7 mouse cellular contexts compared by ENCODE assay signal in the genomic region with DNA sequence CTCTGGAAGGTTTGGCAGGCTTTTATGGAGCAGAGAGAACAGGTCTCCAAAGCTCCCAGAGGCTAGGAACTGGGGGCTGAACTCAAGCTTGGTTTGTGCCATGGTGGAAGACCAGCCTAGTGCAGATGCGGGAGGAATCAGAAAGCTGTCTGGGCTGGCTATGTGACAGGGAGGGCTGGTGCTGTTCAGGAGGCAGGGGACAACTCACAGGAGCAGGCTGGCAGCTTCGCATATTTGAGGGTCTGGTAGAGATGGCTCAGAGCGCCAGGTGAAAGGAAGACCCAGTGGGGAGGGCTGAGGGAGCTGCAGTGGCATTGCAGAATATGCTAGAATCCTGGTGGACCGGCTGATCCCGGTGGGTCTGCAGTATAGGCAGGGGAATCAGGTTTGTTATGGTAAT.
DNase-seq lines count a peak whose midpoint lies in the region; ATAC-seq lines count a peak whose summit lies in the region.

No protein-coding gene starts in this region.

- no peak for ATAC-seq in lung, embryonic 15.5 days (ENCODE audit: borderline replicate concordance, extremely low read depth, low FRiP score, low TSS enrichment)
- no peak for ATAC-seq in forebrain, embryonic 15.5 days (replicated peaks)
- no peak for ATAC-seq in limb, embryonic 11.5 days (ENCODE audit: insufficient number of reproducible peaks, low FRiP score, low TSS enrichment, low read depth)
- no peak for ATAC-seq in stomach, embryonic 14.5 days (ENCODE audit: insufficient number of reproducible peaks, insufficient read depth, low FRiP score, low read depth)

- H3K4me3 ChIP-seq in lung, embryonic 15.5 days = peak overlapping the region; percentile 34; the same call in 1 of the 2 replicates
- H3K4me3 ChIP-seq in forebrain, embryonic 15.5 days = peak overlapping the region; percentile 36; the same call in 1 of the 2 replicates
- H3K4me3 ChIP-seq in limb, embryonic 11.5 days (ENCODE audit: low read depth, low read length) = 0 out of 2 replicates have a peak overlapping the region, but pooled peaks have one; percentile 1
- H3K4me3 ChIP-seq in stomach, embryonic 14.5 days (ENCODE audit: low read depth, low read length) = no peak overlapping the region

- WGBS in lung, embryonic 15.5 days = 57% methylated on average over 5 of the region's 5 CpGs
- 8% methylated on average over 5 of the region's 5 CpGs for WGBS in forebrain, embryonic 15.5 days
- 39% methylated on average over 5 of the region's 5 CpGs for WGBS in limb, embryonic 11.5 days
- WGBS in stomach, embryonic 14.5 days = 41% methylated on average over 5 of the region's 5 CpGs

- H3K9ac ChIP-seq in lung, embryonic 15.5 days = peak overlapping the region; percentile 62
- peak overlapping the region; percentile 56 for H3K9ac ChIP-seq in forebrain, embryonic 15.5 days (replicated peaks)
- peak overlapping the region; percentile 61 for H3K9ac ChIP-seq in limb, embryonic 11.5 days (ENCODE audit: low read length)
- H3K9ac ChIP-seq in stomach, embryonic 14.5 days (replicated peaks; ENCODE audit: low read depth, low read length) = peak overlapping the region; percentile 79; the same call in 1 of the 2 replicates

- DNase-seq in lung, adult 18-20 months = no peak
- no peak for DNase-seq in limb, embryonic 11.5 days (ENCODE audit: low spot score)
- DNase-seq in spleen, postnatal 14 days (ENCODE audit: low spot score in 2 of 2) = no peak
- DNase-seq in spleen, postnatal 4 days (ENCODE audit: low spot score in 2 of 2) = no peak

- peak overlapping the region; percentile 68 for H3K4me2 ChIP-seq in lung, embryonic 15.5 days
- peak overlapping the region; percentile 67 for H3K4me2 ChIP-seq in forebrain, embryonic 15.5 days (replicated peaks)
- H3K4me2 ChIP-seq in limb, embryonic 11.5 days (ENCODE audit: low read depth, severe bottlenecking) = no peak overlapping the region
- H3K4me2 ChIP-seq in stomach, embryonic 14.5 days (replicated peaks; ENCODE audit: low read depth, low read length) = peak overlapping the region; percentile 86

- peak overlapping the region; percentile 99 for H3K27ac ChIP-seq in lung, embryonic 15.5 days
- peak overlapping the region; percentile 99 for H3K27ac ChIP-seq in forebrain, embryonic 15.5 days (replicated peaks)
- H3K27ac ChIP-seq in limb, embryonic 11.5 days (replicated peaks; ENCODE audit: low read depth, low read length) = peak overlapping the region; percentile 98
- peak overlapping the region; percentile 100 for H3K27ac ChIP-seq in stomach, embryonic 14.5 days (ENCODE audit: low read length)

- H3K36me3 ChIP-seq in lung, embryonic 15.5 days = no peaks in the 10 kb centered on the region
- no peaks in the 10 kb centered on the region for H3K36me3 ChIP-seq in forebrain, embryonic 15.5 days
- H3K36me3 ChIP-seq in limb, embryonic 11.5 days (ENCODE audit: control insufficient read depth, insufficient read depth, low read length) = no peaks in the 10 kb centered on the region
- no peaks in the 10 kb centered on the region for H3K36me3 ChIP-seq in stomach, embryonic 14.5 days (ENCODE audit: control insufficient read depth, insufficient read depth, low read length)

- H3K9me3 ChIP-seq in lung, embryonic 15.5 days = no peaks in the 10 kb centered on the region
- H3K9me3 ChIP-seq in forebrain, embryonic 15.5 days = no peaks in the 10 kb centered on the region
- no peaks in the 10 kb centered on the region for H3K9me3 ChIP-seq in limb, embryonic 11.5 days (ENCODE audit: control insufficient read depth, low read length)
- H3K9me3 ChIP-seq in stomach, embryonic 14.5 days (ENCODE audit: control insufficient read depth, low read depth, low read length) = no peaks in the 10 kb centered on the region

- H3K27me3 ChIP-seq in lung, embryonic 15.5 days = no peaks in the 10 kb centered on the region
- no peaks in the 10 kb centered on the region for H3K27me3 ChIP-seq in forebrain, embryonic 15.5 days
- no peaks in the 10 kb centered on the region for H3K27me3 ChIP-seq in limb, embryonic 11.5 days (ENCODE audit: control insufficient read depth, insufficient read depth, low read length)
- H3K27me3 ChIP-seq in stomach, embryonic 14.5 days (ENCODE audit: control insufficient read depth, insufficient read depth, low read length) = no peaks in the 10 kb centered on the region

- H3K4me1 ChIP-seq in lung, embryonic 15.5 days = peaks cover 94% of the 10 kb centered on the region
- H3K4me1 ChIP-seq in forebrain, embryonic 15.5 days = peaks cover 91% of the 10 kb centered on the region
- H3K4me1 ChIP-seq in limb, embryonic 11.5 days (ENCODE audit: control insufficient read depth, insufficient read depth, low read length) = peaks cover 81% of the 10 kb centered on the region
- H3K4me1 ChIP-seq in stomach, embryonic 14.5 days (ENCODE audit: control insufficient read depth, insufficient read depth, low read length) = peaks cover 75% of the 10 kb centered on the region
